Mouse (Mus musculus) cerebellum, postnatal 14 days (tissue): ENCODE measurements around the gene Upk2.

Source experiments
- DNase-seq, 2 experiments: peaks; one replicate each; pipeline ENCODE4 v3.0.0; 2021; ENCODE audit warnings: mixed read lengths in 2 of 2

Gene Upk2

GRCm38 (mm10) chr9:44454891-44455220, at the start of gene Upk2:
Gene Upk2, minus strand, starts transcription at chr9:44454976.
- no peak for DNase-seq

GRCm38 (mm10) chr9:44502006-44502405, 47.2 kb upstream of the Upk2 start:
- peak; percentile 95 for DNase-seq

DNA sequence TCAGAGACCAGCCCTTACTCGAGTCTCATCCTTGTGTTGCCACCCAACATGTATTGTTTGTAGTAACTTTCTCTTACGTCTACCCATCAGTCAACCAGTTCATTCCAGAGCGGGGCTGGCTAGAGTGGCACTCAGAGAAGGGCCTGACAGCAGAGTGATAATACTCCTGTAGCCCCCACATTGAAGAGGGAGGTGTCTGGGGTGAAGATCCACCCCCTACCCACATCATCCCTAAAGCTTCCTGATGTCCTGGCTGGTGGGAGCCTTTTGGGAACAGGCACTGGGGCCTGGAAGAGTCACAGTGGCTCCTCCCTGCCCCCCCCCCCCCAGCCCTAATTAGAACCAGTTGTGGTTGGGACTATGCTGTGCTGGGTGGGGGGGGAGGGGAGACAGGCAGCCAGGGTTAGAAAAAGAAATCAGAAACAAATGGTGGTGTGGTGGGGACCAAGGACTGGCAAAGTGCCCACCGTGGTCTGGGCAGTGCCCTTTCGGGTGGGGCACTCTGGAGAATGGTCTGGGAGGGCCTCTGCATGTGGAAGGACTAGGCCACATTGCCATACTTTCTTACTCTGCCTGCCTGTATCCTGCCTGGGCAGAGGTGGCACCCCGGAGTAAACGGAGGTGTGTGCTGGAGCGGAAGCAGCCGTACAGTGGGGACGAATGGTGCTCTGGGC, 46.6 kb upstream of the Upk2 start:
- DNase-seq = peak; percentile 11 to 54

DNA sequence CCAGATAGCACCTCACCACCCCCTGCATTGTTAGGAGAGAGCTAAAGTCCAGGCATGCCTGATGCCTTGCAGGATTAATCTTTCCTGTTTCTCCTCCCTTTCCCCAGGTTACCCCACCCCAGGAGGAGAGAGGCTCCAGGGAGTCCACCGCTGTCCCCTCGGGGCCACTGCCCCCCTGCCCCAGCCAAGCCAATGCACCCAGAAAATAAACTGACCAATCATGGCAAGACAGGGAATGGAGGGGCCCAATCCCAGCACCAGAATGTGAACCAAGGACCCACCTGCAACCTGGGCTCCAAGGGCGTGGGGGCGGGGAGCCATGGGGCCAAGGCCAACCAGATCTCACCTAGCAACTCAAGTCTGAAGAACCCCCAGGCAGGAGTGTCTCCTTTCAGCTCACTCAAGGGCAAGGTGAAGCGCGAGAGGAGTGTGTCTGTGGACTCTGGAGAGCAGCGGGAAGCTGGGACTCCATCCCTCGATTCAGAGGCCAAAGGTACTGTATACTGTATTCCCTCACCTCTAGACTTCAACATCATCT, 45.9 kb upstream of the Upk2 start:
- DNase-seq = peak in 1 of 2 experiments; percentile 18

- DNase-seq = no peak
These were observed 45.4 kb upstream of the Upk2 start for GRCm38 (mm10) chr9:44500163-44500533.

- DNase-seq = peak; percentile 73 to 79
These were observed 44.8 kb upstream of the Upk2 start for GRCm38 (mm10) chr9:44499356-44500162.

DNA sequence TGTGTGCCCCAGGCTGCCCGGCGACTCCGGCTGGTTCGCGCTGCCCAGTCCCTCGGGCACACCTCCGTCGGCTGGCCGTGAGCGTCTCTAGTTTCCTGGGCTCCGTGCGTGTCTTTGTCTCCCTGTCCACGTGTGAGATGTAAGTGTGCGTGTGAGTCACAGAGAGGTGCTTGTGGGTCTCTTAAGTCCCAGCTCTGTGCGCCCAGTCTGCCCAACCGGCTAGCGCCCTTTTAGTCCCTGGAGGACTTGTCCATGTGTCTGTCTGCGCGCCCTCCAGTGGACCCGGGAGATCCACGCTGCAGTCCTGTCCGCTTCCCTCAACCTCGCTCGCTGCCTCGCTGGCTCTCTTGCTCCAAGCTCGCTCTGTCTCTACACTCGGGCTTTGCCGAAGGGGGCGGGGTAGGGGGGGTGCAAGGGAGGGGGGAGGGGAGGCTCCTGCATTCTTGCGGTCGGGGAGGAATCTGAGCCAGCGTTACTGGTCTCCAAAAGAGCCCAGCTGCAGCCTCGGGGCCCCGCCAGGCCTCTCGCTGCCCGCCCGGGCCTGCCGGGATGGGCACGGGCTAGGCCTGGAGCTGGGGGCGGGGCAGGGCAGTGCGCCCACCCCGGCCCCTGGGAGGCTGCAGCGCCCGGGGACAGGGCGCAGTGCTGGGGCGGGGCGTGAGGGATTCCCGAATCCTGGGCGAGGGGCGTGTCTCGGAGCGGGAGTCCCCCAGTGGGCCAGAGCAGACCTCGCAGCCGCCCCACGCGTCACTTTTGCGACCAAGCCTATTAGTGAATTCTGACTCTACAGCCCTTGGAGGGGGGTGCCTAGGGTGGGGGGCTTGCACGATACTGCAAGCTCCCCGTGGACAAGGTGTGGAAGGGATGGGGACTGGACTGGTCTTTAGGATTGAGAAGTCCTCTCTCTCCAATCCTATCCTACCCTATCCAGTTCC, 43.9 kb upstream of the Upk2 start:
- peak; percentile 61 to 67 for DNase-seq

- peak in 1 of 2 experiments; percentile 14 for DNase-seq
These were observed 43.0 kb upstream of the Upk2 start for GRCm38 (mm10) chr9:44497624-44498377.

GRCm38 (mm10) chr9:44496803-44497461, 42.2 kb upstream of the Upk2 start:
- DNase-seq = no peak

DNA sequence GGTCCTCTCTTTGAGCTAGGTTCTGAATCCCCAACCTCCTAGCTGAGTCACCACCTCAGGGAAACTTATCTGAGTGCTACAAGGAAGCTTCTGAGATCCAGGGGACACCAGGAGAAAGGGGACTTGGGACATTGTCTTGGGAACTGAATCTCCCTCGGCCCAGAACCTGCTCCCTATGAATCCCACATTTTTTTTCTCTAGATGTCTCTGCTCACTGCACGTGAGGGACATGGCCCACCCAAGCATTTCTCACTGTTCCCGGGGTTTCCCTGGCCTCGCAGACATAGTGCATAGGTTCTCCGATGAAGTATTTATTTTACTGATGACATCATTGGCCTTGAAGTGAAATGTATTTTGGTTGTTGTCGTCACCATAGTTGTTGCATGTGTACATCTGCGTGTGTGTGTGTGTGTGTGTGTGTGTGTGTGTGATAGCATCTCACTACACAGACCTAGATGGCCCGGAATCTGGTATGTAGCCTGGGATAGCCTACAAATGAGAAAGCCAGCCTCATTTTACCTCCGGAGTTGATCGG, 41.1 kb upstream of the Upk2 start:
- DNase-seq = peak in 1 of 2 experiments; percentile 4

GRCm38 (mm10) chr9:44494863-44495809, 40.4 kb upstream of the Upk2 start:
- DNase-seq = peak; percentile 41 to 51

DNA sequence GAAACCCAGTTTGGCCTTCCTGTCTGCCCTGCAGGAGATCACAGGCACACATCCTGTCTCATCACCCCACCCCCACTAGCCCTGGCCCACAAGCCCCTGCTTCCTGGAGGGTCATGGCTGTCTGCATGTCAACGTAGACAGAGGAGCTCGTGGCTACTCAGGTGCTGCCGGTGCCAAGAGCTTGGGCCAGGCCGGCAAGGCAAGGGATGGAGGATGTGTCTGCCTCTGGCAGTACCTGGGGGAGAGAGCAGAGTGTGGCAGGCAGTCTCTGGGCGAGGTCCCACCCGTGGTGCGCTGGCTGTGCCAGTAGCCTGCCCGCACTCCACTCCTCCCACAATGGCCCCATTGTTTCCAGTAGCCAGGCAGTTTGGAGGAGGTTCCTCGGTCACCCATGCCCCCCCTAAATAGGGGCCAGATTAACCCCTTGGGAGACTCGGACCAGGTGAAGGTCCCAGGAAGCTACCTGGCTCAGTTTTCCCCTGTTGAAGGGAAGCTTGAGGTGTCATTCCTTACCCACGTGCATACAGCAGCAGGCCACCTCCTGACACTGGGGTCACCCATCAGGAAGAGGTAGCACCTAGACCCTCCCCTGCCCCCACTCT, 39.6 kb upstream of the Upk2 start:
- DNase-seq = peak; percentile 48 to 50

GRCm38 (mm10) chr9:44492631-44493461, 38.1 kb upstream of the Upk2 start:
- DNase-seq = peak; percentile 74 to 77

GRCm38 (mm10) chr9:44491351-44491750, 36.6 kb upstream of the Upk2 start:
- no peak for DNase-seq

GRCm38 (mm10) chr9:44490086-44490967, 35.6 kb upstream of the Upk2 start:
- DNase-seq = peak in 1 of 2 experiments; percentile 49

- DNase-seq = peak; percentile 74 to 81
These were observed 34.9 kb upstream of the Upk2 start for GRCm38 (mm10) chr9:44489651-44490085.

- DNase-seq = peak; percentile 64 to 65
These were observed 34.1 kb upstream of the Upk2 start for GRCm38 (mm10) chr9:44488855-44489381.
